Mouse (Mus musculus) lung, embryonic 16.5 days (tissue): ENCODE data around the gene Vmn2r41. TPM values are rescaled to one million over a fixed set of nuclear protein-coding genes. Genes with fewer than 3 reads are reported as not detected.
"Not testable (repeated sequence)": the region's sequence is repeated elsewhere in the genome, so short reads cannot be mapped to it uniquely, and the experiment has no call there.

Source experiments
- ATAC-seq: fragments of 200-750 bp; cut with Nextera tagmentation; 2 replicates; pipeline ENCODE4 v1.8.0; 2017; ENCODE audit warnings: low read depth, mild to moderate bottlenecking, moderate library complexity
- H3K27ac ChIP-seq: fragments of 300-500 bp; sonication (generic); 2 replicates; pipeline ENCODE4 v1.5.1; 2014; ENCODE audit warnings: mild to moderate bottlenecking, control low read depth, low read length
- H3K27me3 ChIP-seq: fragments of 300-500 bp; sonication (generic); 2 replicates; pipeline ENCODE4 v1.6.1; 2014; ENCODE audit warnings: low read depth, low read length, mixed read lengths; ENCODE audit not compliant: control insufficient read depth, insufficient read depth
- H3K36me3 ChIP-seq: fragments of 300-500 bp; sonication (generic); 2 replicates; pipeline ENCODE4 v1.6.1; 2014; ENCODE audit warnings: low read length; ENCODE audit not compliant: control insufficient read depth, insufficient read depth
- H3K4me1 ChIP-seq: fragments of 300-500 bp; sonication (generic); replicated peaks from 2 replicates; pipeline ENCODE4 v1.6.1; 2014; ENCODE audit warnings: low read length, mixed read lengths; ENCODE audit not compliant: control insufficient read depth, insufficient read depth
- H3K4me2 ChIP-seq: fragments of 300-500 bp; sonication (generic); 2 replicates; pipeline ENCODE4 v1.6.1; 2014; ENCODE audit warnings: low read depth, low read length, control low read depth
- H3K4me3 ChIP-seq: fragments of 300-500 bp; sonication (generic); 2 replicates; pipeline ENCODE4 v1.5.1; 2014; ENCODE audit warnings: mild to moderate bottlenecking, low read length, control low read depth
- H3K9ac ChIP-seq: fragments of 300-500 bp; sonication (generic); 2 replicates; pipeline ENCODE4 v1.6.1; 2014; ENCODE audit warnings: low read length, control low read depth
- H3K9me3 ChIP-seq: fragments of 300-500 bp; sonication (generic); 2 replicates; pipeline ENCODE4 v1.6.1; 2016; ENCODE audit warnings: low read length; ENCODE audit not compliant: control insufficient read depth
- WGBS: fragments of 180-500 bp; shearing (Covaris S2); extraction: QIAGEN DNeasy Blood & Tissue Kit; methylation state at CpG from one replicate; pipeline ENCODE4 v1.1.7; 2014; 5-methylcytosine and 5-hydroxymethylcytosine counted together
- polyA plus RNA-seq: library from polyadenylated mRNA; unstranded; fragments of >200 nt; fragmentation: Nextera tagmentation; extraction: Ambion mirVana; gene quantifications from 2 replicates; pipeline ENCODE4 v1.2.1, GENCODE M21; 2015

Vmn2r41 gene
- polyA plus RNA-seq, result not detected in 2 replicates

- H3K36me3 ChIP-seq, ATAC-seq, H3K4me1 ChIP-seq, H3K9me3 ChIP-seq, H3K4me2 ChIP-seq, H3K9ac ChIP-seq, H3K27ac ChIP-seq, H3K27me3 ChIP-seq, H3K4me3 ChIP-seq: not testable (repeated sequence)
- no CpG with 5 or more reads among the region's 1 CpGs for WGBS
Observed at GRCm38 (mm10) chr7:8161554-8161953, at the start of gene Vmn2r41. TSS of gene Vmn2r41 (minus strand) at chr7:8161654.

- H3K4me2 ChIP-seq, H3K27ac ChIP-seq, H3K27me3 ChIP-seq, ATAC-seq, H3K9ac ChIP-seq, H3K9me3 ChIP-seq, H3K36me3 ChIP-seq, H3K4me3 ChIP-seq, H3K4me1 ChIP-seq: not testable (repeated sequence)
- no CpG with 5 or more reads among the region's 2 CpGs for WGBS
Observed at GRCm38 (mm10) chr7:8200220-8200619, 38.8 kb upstream of the Vmn2r41 start, which contains the start of gene Vmn2r42. TSS of gene Vmn2r42 (minus strand) at chr7:8200320.

GRCm38 (mm10) chr7:8092871-8093270, 68.6 kb downstream of the Vmn2r41 start:
- not testable (repeated sequence) for H3K9me3 ChIP-seq, H3K36me3 ChIP-seq, H3K27ac ChIP-seq, H3K9ac ChIP-seq, H3K27me3 ChIP-seq, H3K4me2 ChIP-seq, ATAC-seq, H3K4me3 ChIP-seq, H3K4me1 ChIP-seq
- 35% methylated on average over 11 of the region's 15 CpGs for WGBS

Other genes with a start within 250 kb of the Vmn2r41 start
- not detected in 2 replicates for gene Vmn2r42, start 38.7 kb upstream of the Vmn2r41 start, polyA plus RNA-seq
- not detected in 2 replicates for gene Vmn2r43, start 98.9 kb upstream of the Vmn2r41 start, polyA plus RNA-seq
- not detected in 2 replicates for gene Vmn2r44, start 221.7 kb upstream of the Vmn2r41 start, polyA plus RNA-seq